Mouse (Mus musculus) neural tube, embryonic 12.5 days (tissue): ENCODE results near the gene Tmem268. TPM values are rescaled to one million over a fixed set of nuclear protein-coding genes. Genes with fewer than 3 reads are reported as not detected.

Experiments used
- ATAC-seq: fragments of 200-750 bp; cut with Nextera tagmentation; 2 replicates; pipeline ENCODE4 v1.8.0; 2017; ENCODE audit warnings: low read depth, mild to moderate bottlenecking, moderate TSS enrichment, moderate library complexity; ENCODE audit not compliant: low FRiP score
- H3K27ac ChIP-seq: fragments of 300-500 bp; sonication (generic); 2 replicates; pipeline ENCODE4 v1.5.1; 2016
- H3K27me3 ChIP-seq: fragments of 300-500 bp; sonication (generic); replicated peaks from 2 replicates; pipeline ENCODE4 v1.6.1; 2016; ENCODE audit warnings: mild to moderate bottlenecking
- H3K36me3 ChIP-seq: fragments of 300-500 bp; sonication (generic); 2 replicates; pipeline ENCODE4 v1.6.1; 2016; ENCODE audit warnings: mild to moderate bottlenecking
- H3K4me1 ChIP-seq: fragments of 300-500 bp; sonication (generic); 2 replicates; pipeline ENCODE4 v1.6.1; 2016
- H3K4me2 ChIP-seq: fragments of 300-500 bp; sonication (generic); replicated peaks from 2 replicates; pipeline ENCODE4 v1.6.1; 2016; ENCODE audit warnings: mild to moderate bottlenecking
- H3K4me3 ChIP-seq: fragments of 300-500 bp; sonication (generic); 2 replicates; pipeline ENCODE4 v1.5.1; 2016
- H3K9ac ChIP-seq: fragments of 300-500 bp; sonication (generic); 2 replicates; pipeline ENCODE4 v1.6.1; 2016; ENCODE audit warnings: mild to moderate bottlenecking
- H3K9me3 ChIP-seq: fragments of 300-500 bp; sonication (generic); 2 replicates; pipeline ENCODE4 v1.6.1; 2016; ENCODE audit warnings: mild to moderate bottlenecking
- WGBS: fragments of 180-500 bp; shearing (Covaris S2); methylation state at CpG from one replicate; pipeline ENCODE4 v1.1.7; 2016; 5-methylcytosine and 5-hydroxymethylcytosine counted together
- polyA plus RNA-seq: library from polyadenylated mRNA; unstranded; fragments of >200 nt; fragmentation: Nextera tagmentation; extraction: Ambion mirVana; gene quantifications from 2 replicates; pipeline ENCODE4 v1.2.1, GENCODE M21; 2016

The Tmem268 gene
- polyA plus RNA-seq, 1 experiment from 2014 or later, result 4.2 TPM

DNA sequence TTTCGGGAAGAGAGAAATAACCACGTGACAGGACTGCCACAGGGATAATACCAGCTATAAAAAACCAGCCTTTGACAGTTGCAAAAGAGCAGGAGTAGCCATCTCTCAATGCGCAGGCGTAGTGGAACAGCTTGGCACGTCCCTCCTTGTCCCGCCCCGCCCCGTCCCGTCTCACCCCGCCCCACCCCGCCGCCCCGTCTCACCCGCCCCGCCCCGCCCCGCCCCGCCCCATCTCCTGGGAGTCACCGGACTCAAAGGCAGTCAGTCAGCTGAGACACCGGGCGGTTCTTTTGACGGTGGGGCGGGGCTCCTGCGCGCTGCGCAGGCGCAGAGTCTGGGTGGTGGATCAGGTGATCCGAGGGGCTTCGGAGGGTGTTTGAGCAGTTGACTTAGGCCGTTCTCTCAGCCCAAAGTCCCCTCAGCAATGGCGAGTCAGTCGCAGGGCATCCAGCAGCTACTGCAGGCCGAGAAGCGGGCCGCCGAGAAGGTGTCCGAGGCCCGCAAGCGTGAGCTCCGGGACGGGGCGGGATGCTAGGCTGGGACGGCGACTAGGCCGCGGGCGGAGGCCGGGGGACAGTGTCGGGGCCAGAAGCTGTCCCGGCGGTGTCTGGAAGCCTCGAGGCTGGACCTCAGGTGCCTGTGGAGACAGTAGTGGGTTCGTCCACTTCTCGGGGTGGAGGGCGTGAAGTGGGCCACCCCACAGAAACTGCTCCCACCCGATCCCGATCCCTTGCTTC lies 13.9 kb upstream of the Tmem268 start, which contains the start of gene Atp6v1g1:
Gene Atp6v1g1 (plus strand): TSS at position 279 of the 737 bp plus-strand sequence.
- Histone ChIP-seq H3K4me1 (peaks cover 25% of the 10 kb centered on the region), H3K36me3 (peaks cover 13% of the 10 kb centered on the region), H3K27ac (peak within 1 kb of the TSS; percentile 70), H3K9me3 (no peaks in the 10 kb centered on the region), H3K4me3 (peak within 1 kb of the TSS; percentile 80), H3K9ac (peak within 1 kb of the TSS; percentile 93), H3K27me3 (no peaks in the 10 kb centered on the region), H3K4me2 (peak within 1 kb of the TSS; percentile 70)
- peak; percentile 97 for ATAC-seq
- WGBS, result 1% methylated on average over 56 of the region's 57 CpGs

GRCm38 (mm10) chr4:63545231-63545958 lies 13.2 kb upstream of the Tmem268 start:
- Histone ChIP-seq H3K9ac (peak overlapping the region; percentile 93), H3K9me3 (no peaks in the 10 kb centered on the region), H3K4me2 (peak overlapping the region; percentile 70), H3K36me3 (peaks cover 15% of the 10 kb centered on the region), H3K27ac (peak overlapping the region; percentile 70), H3K4me3 (peak overlapping the region; percentile 80), H3K27me3 (no peaks in the 10 kb centered on the region), H3K4me1 (peaks cover 25% of the 10 kb centered on the region)
- 20% methylated on average over 26 of the region's 26 CpGs for WGBS
- no peak for ATAC-seq

DNA sequence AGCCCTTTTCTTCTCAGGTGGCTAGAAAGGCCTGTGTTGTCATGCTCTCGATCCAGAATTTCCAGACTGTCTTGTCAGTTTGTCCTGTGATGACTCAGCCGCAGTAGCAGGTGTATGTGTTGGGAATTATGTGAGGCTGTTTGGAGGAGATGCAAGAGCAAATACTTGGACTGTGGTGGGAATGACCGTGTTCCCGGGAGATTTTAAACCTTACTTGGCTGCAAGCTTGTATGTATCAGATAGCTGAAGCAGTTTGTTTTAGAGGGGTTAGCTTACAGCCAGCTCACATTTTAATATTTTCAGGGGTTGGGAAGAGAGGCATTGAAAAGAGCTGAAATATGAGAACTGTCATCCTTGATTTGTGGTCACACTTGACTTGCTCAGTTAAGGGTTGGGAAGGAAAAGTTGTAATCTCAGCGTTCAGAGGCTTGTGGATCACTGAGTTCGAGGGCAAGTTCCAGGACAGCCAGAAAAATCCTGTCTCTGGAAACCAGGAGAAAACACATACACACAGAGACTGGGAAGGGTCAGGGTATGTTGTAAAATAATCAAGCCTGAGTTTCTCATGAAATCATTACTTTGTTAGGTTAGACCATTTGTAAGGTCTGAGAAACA lies 12.0 kb upstream of the Tmem268 start:
- 89% methylated on average over 6 of the region's 6 CpGs for WGBS
- H3K4me3 ChIP-seq, result no peak overlapping the region
- peak overlapping the region; percentile 70 for H3K4me2 ChIP-seq
- H3K27ac ChIP-seq, result no peak overlapping the region
- 0 out of 2 replicates have a peak overlapping the region, but pooled peaks have one; percentile 93 for H3K9ac ChIP-seq
- H3K9me3 ChIP-seq, result no peaks in the 10 kb centered on the region
- no peak for ATAC-seq
- H3K36me3 ChIP-seq, result peaks cover 25% of the 10 kb centered on the region
- no peaks in the 10 kb centered on the region for H3K27me3 ChIP-seq
- H3K4me1 ChIP-seq, result peaks cover 25% of the 10 kb centered on the region

DNA sequence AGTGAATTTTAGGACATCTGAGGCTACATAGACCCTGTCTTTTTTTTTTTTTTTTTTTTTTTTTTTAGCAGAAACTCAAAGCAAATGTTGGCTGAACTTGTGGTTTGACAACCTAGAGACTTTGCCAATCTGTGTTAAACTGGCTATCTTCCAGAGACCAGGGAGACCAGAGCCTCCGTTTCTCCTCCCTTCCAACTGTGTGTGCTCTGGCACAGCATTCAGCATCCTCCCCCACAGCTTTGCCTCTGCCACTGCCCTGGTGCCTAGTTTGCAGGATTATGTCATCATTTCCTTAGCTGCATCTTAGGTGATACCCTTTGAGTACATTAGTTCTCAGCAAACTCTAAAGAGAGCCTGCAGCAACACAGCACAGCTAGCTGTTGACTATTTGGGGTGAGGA lies 10.8 kb upstream of the Tmem268 start:
- Histone ChIP-seq H3K9me3 (no peaks in the 10 kb centered on the region), H3K9ac (no peak overlapping the region), H3K27me3 (no peaks in the 10 kb centered on the region), H3K27ac (no peak overlapping the region), H3K36me3 (peaks cover 38% of the 10 kb centered on the region), H3K4me2 (no peak overlapping the region), H3K4me3 (no peak overlapping the region), H3K4me1 (peaks cover 25% of the 10 kb centered on the region)
- WGBS, result 89% methylated on average over 1 of the region's 1 CpGs
- no peak for ATAC-seq

GRCm38 (mm10) chr4:63548491-63548890 lies 10.1 kb upstream of the Tmem268 start:
- H3K4me2 ChIP-seq, result no peak overlapping the region
- peaks cover 42% of the 10 kb centered on the region for H3K36me3 ChIP-seq
- H3K9ac ChIP-seq, result no peak overlapping the region
- no peak overlapping the region for H3K4me3 ChIP-seq
- WGBS, result 89% methylated on average over 3 of the region's 3 CpGs
- H3K9me3 ChIP-seq, result no peaks in the 10 kb centered on the region
- no peak for ATAC-seq
- no peak overlapping the region for H3K27ac ChIP-seq
- peaks cover 25% of the 10 kb centered on the region for H3K4me1 ChIP-seq
- H3K27me3 ChIP-seq, result no peaks in the 10 kb centered on the region

GRCm38 (mm10) chr4:63550908-63551307 lies 7.7 kb upstream of the Tmem268 start:
- ATAC-seq, result no peak
- no peak overlapping the region for H3K9ac ChIP-seq
- no peaks in the 10 kb centered on the region for H3K27me3 ChIP-seq
- no peak overlapping the region for H3K27ac ChIP-seq
- H3K4me3 ChIP-seq, result no peak overlapping the region
- no peak overlapping the region for H3K4me2 ChIP-seq
- WGBS, result 93% methylated on average over 3 of the region's 3 CpGs
- peaks cover 44% of the 10 kb centered on the region for H3K36me3 ChIP-seq
- H3K9me3 ChIP-seq, result no peaks in the 10 kb centered on the region
- peaks cover 16% of the 10 kb centered on the region for H3K4me1 ChIP-seq

- no peak overlapping the region for H3K4me2 ChIP-seq
- peaks cover 5% of the 10 kb centered on the region; the same call in 1 of the 2 replicates for H3K27me3 ChIP-seq
- H3K27ac ChIP-seq, result no peak overlapping the region
- H3K4me1 ChIP-seq, result no peaks in the 10 kb centered on the region; the same call in none of the 2 replicates
- H3K4me3 ChIP-seq, result no peak overlapping the region
- no peak overlapping the region for H3K9ac ChIP-seq
- H3K9me3 ChIP-seq, result no peaks in the 10 kb centered on the region
- H3K36me3 ChIP-seq, result peaks cover 44% of the 10 kb centered on the region
- WGBS, result 100% methylated on average over 1 of the region's 1 CpGs
- no peak for ATAC-seq
These were observed 5.7 kb upstream of the Tmem268 start for GRCm38 (mm10) chr4:63552865-63553264.

DNA sequence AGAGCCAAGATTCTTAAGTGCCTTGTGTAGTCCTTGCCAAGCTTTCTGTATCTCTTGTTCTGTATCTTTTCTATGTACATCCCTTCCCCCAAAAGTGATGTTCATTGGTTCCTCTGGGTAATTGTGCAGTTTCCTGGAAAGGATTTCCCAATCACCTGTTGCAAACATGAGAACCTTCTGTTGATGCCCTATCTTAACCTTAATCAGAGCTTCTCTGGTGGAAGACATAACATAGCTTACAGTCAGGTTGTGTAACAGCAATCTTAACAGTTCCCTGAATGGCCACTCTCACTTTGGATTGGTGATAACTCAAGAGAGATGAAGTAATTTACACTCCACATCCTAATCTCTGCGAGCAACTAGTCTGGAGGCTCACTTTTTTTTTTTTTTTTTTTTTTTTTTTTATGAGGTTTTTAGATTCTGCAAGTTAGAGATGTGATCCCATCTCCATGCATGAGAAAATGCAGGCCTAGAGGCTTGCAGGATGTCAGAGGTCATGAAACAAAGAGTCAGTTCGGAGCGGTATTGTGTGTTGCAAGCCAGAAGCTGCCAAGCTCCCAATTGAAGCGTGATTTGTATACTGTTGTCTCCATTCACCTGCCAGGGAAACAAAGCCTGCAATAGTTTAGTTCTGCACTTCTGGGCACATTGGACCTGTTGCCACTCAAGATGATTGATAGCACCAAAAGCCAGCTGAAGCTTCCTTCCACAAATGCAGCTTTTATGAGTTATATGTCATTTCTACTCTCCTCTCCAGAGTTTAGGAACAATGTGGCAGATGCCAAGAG lies 4.6 kb upstream of the Tmem268 start:
- peaks cover 5% of the 10 kb centered on the region; the same call in 1 of the 2 replicates for H3K27me3 ChIP-seq
- H3K27ac ChIP-seq, result no peak overlapping the region
- no peak overlapping the region for H3K4me3 ChIP-seq
- peaks cover 3% of the 10 kb centered on the region for H3K4me1 ChIP-seq
- H3K9ac ChIP-seq, result no peak overlapping the region
- no peak for ATAC-seq
- no peak overlapping the region for H3K4me2 ChIP-seq
- H3K36me3 ChIP-seq, result peaks cover 38% of the 10 kb centered on the region
- 22% methylated on average over 4 of the region's 4 CpGs for WGBS
- no peaks in the 10 kb centered on the region for H3K9me3 ChIP-seq

GRCm38 (mm10) chr4:63554616-63555015 lies 4.0 kb upstream of the Tmem268 start:
- Histone ChIP-seq H3K4me2 (no peak overlapping the region), H3K4me1 (peaks cover 10% of the 10 kb centered on the region), H3K9me3 (no peaks in the 10 kb centered on the region), H3K27ac (no peak overlapping the region), H3K9ac (no peak overlapping the region), H3K36me3 (peaks cover 32% of the 10 kb centered on the region), H3K4me3 (no peak overlapping the region), H3K27me3 (peaks cover 5% of the 10 kb centered on the region; the same call in 1 of the 2 replicates)
- ATAC-seq, result no peak
- WGBS, result 35% methylated on average over 3 of the region's 3 CpGs

DNA sequence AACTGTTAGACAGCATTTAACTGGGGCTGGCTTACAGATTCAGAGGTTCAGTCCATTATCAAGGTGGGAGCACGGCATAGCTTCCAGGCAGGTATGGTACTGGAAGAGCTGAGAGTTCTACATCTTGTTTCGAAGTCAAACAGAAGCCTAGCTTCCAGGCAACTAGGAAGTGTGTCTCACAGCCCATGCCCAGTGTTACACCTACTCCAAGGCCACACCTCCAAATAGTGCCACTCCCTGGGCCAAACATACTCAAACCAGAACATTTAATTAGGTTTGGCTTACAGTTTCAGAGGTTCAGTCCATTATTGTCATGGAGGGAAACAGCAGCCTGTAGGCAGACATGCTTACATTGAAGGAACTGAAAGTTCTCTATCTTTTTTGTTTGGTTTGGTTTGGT lies 3.5 kb upstream of the Tmem268 start:
- H3K4me1 ChIP-seq, result peaks cover 15% of the 10 kb centered on the region
- H3K27ac ChIP-seq, result no peak overlapping the region
- no peak overlapping the region for H3K4me2 ChIP-seq
- no peak overlapping the region for H3K4me3 ChIP-seq
- H3K36me3 ChIP-seq, result peaks cover 30% of the 10 kb centered on the region
- WGBS, result 95% methylated on average over 2 of the region's 2 CpGs
- peaks cover 5% of the 10 kb centered on the region; the same call in 1 of the 2 replicates for H3K27me3 ChIP-seq
- ATAC-seq, result no peak
- H3K9me3 ChIP-seq, result no peaks in the 10 kb centered on the region
- H3K9ac ChIP-seq, result no peak overlapping the region

DNA sequence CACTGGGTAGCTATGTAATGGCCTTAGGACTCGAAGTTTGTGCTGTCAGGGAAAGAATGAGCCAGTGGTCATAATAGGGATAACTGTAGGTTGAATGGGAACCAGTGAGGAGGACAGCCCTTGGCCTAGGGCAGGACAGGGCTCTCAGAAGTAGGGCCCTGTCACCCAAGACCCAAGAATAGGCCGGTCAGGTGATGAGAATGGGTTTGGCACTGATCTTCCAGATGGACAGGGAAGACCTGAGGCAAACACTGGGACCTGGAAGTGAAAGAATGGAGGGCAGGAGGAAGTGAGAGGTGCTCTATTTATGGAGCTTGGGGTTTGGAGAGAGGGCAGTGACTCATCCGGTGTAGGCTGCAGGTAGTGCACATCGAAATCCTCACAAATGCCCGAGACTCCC lies 1.9 kb upstream of the Tmem268 start:
- H3K36me3 ChIP-seq, result peaks cover 18% of the 10 kb centered on the region
- peaks cover 5% of the 10 kb centered on the region; the same call in 1 of the 2 replicates for H3K27me3 ChIP-seq
- H3K9ac ChIP-seq, result no peak overlapping the region
- 71% methylated on average over 5 of the region's 5 CpGs for WGBS
- ATAC-seq, result no peak
- no peak overlapping the region for H3K4me3 ChIP-seq
- H3K4me1 ChIP-seq, result peaks cover 20% of the 10 kb centered on the region
- H3K4me2 ChIP-seq, result no peak overlapping the region
- H3K27ac ChIP-seq, result no peak overlapping the region
- no peaks in the 10 kb centered on the region for H3K9me3 ChIP-seq
